Mouse (Mus musculus) heart, postnatal 0 days (tissue): ENCODE results near the gene Chsy1. TPM values are rescaled to one million over a fixed set of nuclear protein-coding genes. Genes with fewer than 3 reads are reported as not detected.

ENCODE experiments used
- ATAC-seq: fragments of 200-750 bp; cut with Nextera tagmentation; 2 replicates; pipeline ENCODE4 v1.8.0; 2017; ENCODE audit warnings: low read depth, moderate number of reproducible peaks, moderate library complexity; ENCODE audit not compliant: insufficient read depth
- DNase-seq: peaks from one replicate; pipeline ENCODE4 v3.0.0-alpha.2; 2016; ENCODE audit warnings: low spot score
- H3K27ac ChIP-seq: fragments of 300-500 bp; sonication (generic); 2 replicates; pipeline ENCODE4 v1.5.1; 2014; ENCODE audit warnings: low read depth, mild to moderate bottlenecking
- H3K27me3 ChIP-seq: fragments of 300-500 bp; sonication (generic); 2 replicates; pipeline ENCODE4 v1.6.1; 2014; ENCODE audit warnings: low read length, mixed read lengths; ENCODE audit not compliant: control insufficient read depth, insufficient read depth
- H3K36me3 ChIP-seq: fragments of 300-500 bp; sonication (generic); replicated peaks from 2 replicates; pipeline ENCODE4 v1.6.1; 2014; ENCODE audit warnings: low read length, mixed read lengths; ENCODE audit not compliant: control insufficient read depth, insufficient read depth
- H3K4me1 ChIP-seq: fragments of 300-500 bp; sonication (generic); 2 replicates; pipeline ENCODE4 v1.6.1; 2014; ENCODE audit warnings: antibody characterized with exemption; ENCODE audit not compliant: control insufficient read depth, insufficient read depth
- H3K4me2 ChIP-seq: fragments of 300-500 bp; sonication (generic); 2 replicates; pipeline ENCODE4 v1.6.1; 2014; ENCODE audit warnings: low read depth, mild to moderate bottlenecking, low read length, moderate library complexity
- H3K4me3 ChIP-seq: fragments of 300-500 bp; sonication (generic); 2 replicates; pipeline ENCODE4 v1.5.1; 2014; ENCODE audit warnings: low read depth, low read length
- H3K9ac ChIP-seq: fragments of 300-500 bp; sonication (generic); replicated peaks from 2 replicates; pipeline ENCODE4 v1.6.1; 2014; ENCODE audit warnings: low read depth, low read length, mixed read lengths
- H3K9me3 ChIP-seq: fragments of 300-500 bp; sonication (generic); replicated peaks from 2 replicates; pipeline ENCODE4 v1.6.1; 2016; ENCODE audit warnings: low read length; ENCODE audit not compliant: control insufficient read depth
- CTCF ChIP-seq: IDR thresholded peaks from 2 replicates; pipeline ENCODE4 v1.5.1; 2016; ENCODE audit warnings: antibody characterized with exemption, control low read depth, low read depth
- EP300 ChIP-seq: IDR thresholded peaks from 2 replicates; pipeline ENCODE4 v1.6.1; 2016; ENCODE audit warnings: antibody characterized with exemption, low read depth
- WGBS: fragments of 180-500 bp; shearing (Covaris S2); extraction: QIAGEN DNeasy Blood & Tissue Kit; methylation state at CpG from one replicate; pipeline ENCODE4 v1.1.7; 2014; 5-methylcytosine and 5-hydroxymethylcytosine counted together
- polyA plus RNA-seq: library from polyadenylated mRNA; unstranded; fragments of >200 nt; fragmentation: Nextera tagmentation; extraction: Ambion mirVana; gene quantifications from 2 replicates; pipeline ENCODE4 v1.2.1, GENCODE M21; 2015
- total RNA-seq: library from RNA; depleted of rRNA; stranded (reverse); fragments of >200 nt; gene quantifications from 2 replicates; pipeline ENCODE4 v1.2.3, GENCODE M21; 2014; ENCODE audit warnings: low replicate concordance

Chsy1 gene
- total and polyA plus RNA-seq, 2 experiments from 2014 or later, result 9.6 to 43.4 TPM

DNA sequence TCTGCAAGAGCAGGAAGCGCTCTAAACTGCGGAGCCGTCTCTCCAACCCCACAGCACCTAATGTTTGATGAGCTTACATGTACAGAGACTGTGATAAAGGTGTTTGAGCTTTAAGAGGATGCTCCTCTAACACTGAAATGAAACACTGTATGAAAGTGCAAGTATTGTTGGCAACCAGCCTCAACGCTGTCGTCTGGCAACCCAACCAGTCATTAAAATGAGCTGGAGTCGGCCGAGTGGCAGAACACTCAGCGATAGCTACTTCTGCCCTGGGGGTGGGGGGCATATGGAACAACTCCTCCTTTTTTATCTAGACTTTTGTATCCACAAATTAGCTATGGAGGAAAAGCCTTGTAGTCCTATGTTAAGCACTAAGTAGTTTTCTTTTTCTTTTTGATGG is 40.2 kb downstream of the Chsy1 start:
- no peak overlapping the region for H3K4me3 ChIP-seq
- ATAC-seq (no peak), DNase-seq (no peak)
- H3K36me3 ChIP-seq, result no peaks in the 10 kb centered on the region; the same call in 1 of the 2 replicates
- no peak overlapping the region for H3K27ac ChIP-seq
- WGBS, result 57% methylated on average over 8 of the region's 8 CpGs
- H3K4me1 ChIP-seq, result peaks cover 14% of the 10 kb centered on the region; the same call in 1 of the 2 replicates
- TF ChIP-seq CTCF (no peak), EP300 (no peak)
- H3K4me2 ChIP-seq, result no peak overlapping the region
- H3K9me3 ChIP-seq, result no peaks in the 10 kb centered on the region
- H3K27me3 ChIP-seq, result no peaks in the 10 kb centered on the region
- no peak overlapping the region for H3K9ac ChIP-seq

DNA sequence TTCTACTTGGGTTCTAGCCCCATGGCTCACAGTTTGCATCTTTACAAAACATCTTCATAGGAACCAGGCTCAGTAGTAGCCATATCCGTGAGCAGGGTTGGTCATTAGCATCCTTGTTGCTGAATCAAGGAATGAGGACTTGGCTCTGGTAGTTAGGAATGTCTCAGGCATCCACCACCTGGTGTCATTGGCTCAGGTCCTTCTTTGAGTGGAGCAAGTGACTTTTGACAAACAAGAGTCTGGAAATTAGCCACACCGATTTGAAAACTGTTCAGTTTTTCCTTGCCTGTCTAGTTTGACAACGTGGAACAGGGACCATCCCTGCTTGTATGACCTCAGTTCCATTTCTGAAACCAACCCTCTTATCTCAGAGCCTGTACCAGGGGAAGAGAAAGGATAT is 41.1 kb downstream of the Chsy1 start:
- Histone ChIP-seq H3K36me3 (no peaks in the 10 kb centered on the region; the same call in 1 of the 2 replicates), H3K9me3 (no peaks in the 10 kb centered on the region), H3K27ac (no peak overlapping the region), H3K27me3 (no peaks in the 10 kb centered on the region), H3K4me1 (peaks cover 21% of the 10 kb centered on the region), H3K4me3 (no peak overlapping the region), H3K4me2 (no peak overlapping the region), H3K9ac (no peak overlapping the region)
- WGBS, result 57% methylated on average over 3 of the region's 3 CpGs
- ATAC-seq (no peak), DNase-seq (no peak)
- TF ChIP-seq EP300 (no peak), CTCF (no peak)

DNA sequence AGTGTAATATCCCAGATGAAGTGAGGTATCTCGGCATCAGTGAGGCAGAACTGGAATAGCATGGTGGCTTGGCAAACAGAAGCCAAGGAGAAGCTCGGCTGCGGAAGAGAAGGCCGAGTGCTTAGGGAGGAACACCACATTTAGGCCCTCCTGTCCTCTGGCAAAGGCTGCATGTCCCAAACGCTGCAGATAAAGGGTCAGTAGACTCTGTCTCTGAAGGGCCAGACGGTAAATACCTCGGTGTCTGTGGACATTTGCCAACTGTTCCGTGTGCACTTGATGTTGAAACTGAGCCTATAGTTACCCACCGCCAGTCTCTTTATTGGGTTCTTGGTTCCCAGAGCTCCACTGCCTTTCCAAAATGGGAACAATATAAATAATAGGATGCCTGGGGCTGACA is 48.1 kb downstream of the Chsy1 start:
- ATAC-seq (peak; percentile 66), DNase-seq (peak; percentile 56)
- 33% methylated on average over 9 of the region's 9 CpGs for WGBS
- H3K4me2 ChIP-seq, result peak overlapping the region; percentile 26; the same call in 1 of the 2 replicates
- H3K9me3 ChIP-seq, result no peaks in the 10 kb centered on the region
- peaks cover 26% of the 10 kb centered on the region for H3K4me1 ChIP-seq
- no peak overlapping the region for H3K4me3 ChIP-seq
- no peaks in the 10 kb centered on the region for H3K27me3 ChIP-seq
- TF ChIP-seq CTCF (no peak), EP300 (no peak)
- H3K9ac ChIP-seq, result no peak overlapping the region; the same call in 1 of the 2 replicates
- H3K36me3 ChIP-seq, result no peaks in the 10 kb centered on the region; the same call in 1 of the 2 replicates
- H3K27ac ChIP-seq, result peak overlapping the region; percentile 83

DNA sequence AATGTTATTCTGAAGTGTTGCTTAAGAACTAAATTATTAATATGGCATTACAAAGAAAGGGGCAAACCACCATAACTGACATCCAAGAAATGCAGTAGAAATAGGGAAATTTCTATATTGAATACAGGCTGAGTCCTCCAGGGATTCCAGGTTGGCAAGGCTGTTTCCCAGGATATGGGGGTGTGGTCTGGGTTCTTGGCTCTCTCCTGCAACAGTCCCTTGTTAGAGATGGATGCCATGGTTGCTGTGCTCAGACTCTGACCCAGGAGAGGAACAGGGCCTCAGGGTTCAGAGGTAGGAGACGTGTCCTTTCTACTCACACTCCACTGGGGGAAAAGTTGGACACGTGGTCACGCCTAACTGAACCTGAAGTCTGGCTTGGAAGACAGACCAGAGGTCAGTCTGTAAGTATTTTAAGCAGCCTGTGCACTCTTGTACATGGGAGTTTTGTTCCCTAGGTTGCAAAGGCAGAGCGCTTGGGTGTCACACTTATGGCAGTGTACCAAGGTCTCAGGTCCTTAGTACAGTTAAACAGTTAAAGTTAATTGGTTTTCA is 48.6 kb downstream of the Chsy1 start:
- no peak overlapping the region for H3K9ac ChIP-seq
- peak overlapping the region; percentile 83 for H3K27ac ChIP-seq
- DNase-seq, result no peak
- H3K4me2 ChIP-seq, result peak overlapping the region; percentile 26; the same call in 1 of the 2 replicates
- H3K4me1 ChIP-seq, result peaks cover 26% of the 10 kb centered on the region
- no peaks in the 10 kb centered on the region for H3K27me3 ChIP-seq
- ATAC-seq, result peak; percentile 45
- no peak overlapping the region for H3K4me3 ChIP-seq
- WGBS, result 69% methylated on average over 4 of the region's 4 CpGs
- H3K9me3 ChIP-seq, result no peaks in the 10 kb centered on the region
- no peaks in the 10 kb centered on the region; the same call in 1 of the 2 replicates for H3K36me3 ChIP-seq
- TF ChIP-seq CTCF (no peak), EP300 (no peak)

DNA sequence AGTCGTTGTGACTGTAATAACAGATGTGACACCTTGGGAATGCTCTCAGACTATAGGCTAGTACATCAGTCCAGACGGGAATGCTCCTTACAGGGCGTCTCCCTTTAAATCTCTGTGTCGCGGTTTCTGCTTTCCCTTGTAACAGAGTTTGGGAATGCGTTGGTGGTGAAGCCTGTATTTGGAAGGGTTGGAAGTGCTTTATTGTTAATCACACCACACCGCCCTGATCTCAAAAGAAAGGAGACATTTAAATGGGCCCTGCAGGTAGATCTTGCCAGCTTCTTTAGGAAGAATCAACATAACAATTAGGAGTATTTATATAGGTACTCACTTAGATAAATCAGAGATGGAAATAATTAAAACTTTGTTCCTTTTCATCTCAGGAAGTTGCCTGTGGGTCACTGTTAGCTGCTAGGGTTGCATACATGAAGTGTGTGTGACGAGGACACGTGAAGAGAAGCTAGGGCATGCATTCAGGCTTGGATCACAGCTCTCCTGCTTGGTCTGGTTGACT is 49.4 kb downstream of the Chsy1 start:
- no peak overlapping the region for H3K4me2 ChIP-seq
- no peaks in the 10 kb centered on the region for H3K27me3 ChIP-seq
- WGBS, result 79% methylated on average over 9 of the region's 9 CpGs
- H3K9me3 ChIP-seq, result no peaks in the 10 kb centered on the region
- TF ChIP-seq CTCF (no peak), EP300 (no peak)
- ATAC-seq (no peak), DNase-seq (no peak)
- no peak overlapping the region for H3K9ac ChIP-seq
- H3K4me1 ChIP-seq, result peaks cover 29% of the 10 kb centered on the region
- H3K27ac ChIP-seq, result no peak overlapping the region
- no peak overlapping the region for H3K4me3 ChIP-seq
- no peaks in the 10 kb centered on the region for H3K36me3 ChIP-seq

DNA sequence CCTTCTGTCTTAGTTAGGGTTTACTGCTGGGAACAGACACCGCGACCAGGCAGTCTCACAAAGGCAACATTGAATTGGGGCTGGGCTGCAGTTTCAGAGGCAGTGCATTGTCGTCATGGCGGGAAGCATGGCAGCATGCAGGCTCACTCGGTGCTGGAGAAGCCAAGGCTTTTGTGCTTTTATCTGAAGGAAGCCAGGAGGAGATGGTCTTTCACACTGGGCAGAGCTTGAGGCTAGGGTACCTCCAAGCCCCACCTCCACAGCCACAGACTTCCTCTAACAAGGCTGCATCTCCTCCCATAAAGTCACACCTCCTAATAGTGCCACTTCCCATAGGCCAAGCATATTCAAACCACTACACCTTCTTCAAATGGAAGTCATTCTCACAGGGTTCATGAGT is 50.6 kb downstream of the Chsy1 start:
- Histone ChIP-seq H3K36me3 (no peaks in the 10 kb centered on the region), H3K27me3 (no peaks in the 10 kb centered on the region), H3K27ac (no peak overlapping the region), H3K9ac (no peak overlapping the region), H3K4me1 (peaks cover 33% of the 10 kb centered on the region), H3K4me2 (no peak overlapping the region), H3K4me3 (no peak overlapping the region), H3K9me3 (no peaks in the 10 kb centered on the region)
- TF ChIP-seq EP300 (no peak), CTCF (no peak)
- WGBS, result 81% methylated on average over 5 of the region's 5 CpGs
- DNase-seq, result no peak
- no peak for ATAC-seq
